Mouse (Mus musculus): ENCODE measurements around the gene Pde3a. TPM values are rescaled to one million over a fixed set of nuclear protein-coding genes. Genes with fewer than 3 reads are reported as not detected.

Gene Pde3a
- polyA plus RNA-seq, 1 experiment from 2014 or later: 2.3 TPM

- Histone ChIP-seq H3K4me2 (ENCODE audit: low read length) (no peak overlapping the region), H3K36me3 (ENCODE audit: control insufficient read depth, insufficient read depth, low read length) (no peaks in the 10 kb centered on the region), H3K27ac (ENCODE audit: low read length) (no peak overlapping the region), H3K9me3 (replicated peaks; ENCODE audit: control insufficient read depth, low read length, poor library complexity, severe bottlenecking) (no peaks in the 10 kb centered on the region), H3K27me3 (ENCODE audit: control insufficient read depth, insufficient read depth, low read depth, low read length) (no peaks in the 10 kb centered on the region), H3K9ac (ENCODE audit: low read depth, low read length) (no peak overlapping the region), H3K4me3 (ENCODE audit: low read depth, low read length) (no peak overlapping the region), H3K4me1 (ENCODE audit: control insufficient read depth, insufficient read depth, low read length) (peaks cover 2% of the 10 kb centered on the region; the same call in 1 of the 2 replicates)
- 71% methylated on average over 3 of the region's 3 CpGs for WGBS
- no peak for ATAC-seq
Observed at GRCm38 (mm10) chr6:141281685-141282084, 32.6 kb downstream of the Pde3a start.

- H3K4me1 ChIP-seq (ENCODE audit: control insufficient read depth, insufficient read depth, low read length): peaks cover 2% of the 10 kb centered on the region; the same call in 1 of the 2 replicates
- no peak overlapping the region for H3K27ac ChIP-seq (ENCODE audit: low read length)
- H3K4me2 ChIP-seq (ENCODE audit: low read length): no peak overlapping the region
- H3K9me3 ChIP-seq (replicated peaks; ENCODE audit: control insufficient read depth, low read length, poor library complexity, severe bottlenecking): no peaks in the 10 kb centered on the region
- no peak overlapping the region for H3K9ac ChIP-seq (ENCODE audit: low read depth, low read length)
- no peaks in the 10 kb centered on the region for H3K27me3 ChIP-seq (ENCODE audit: control insufficient read depth, insufficient read depth, low read depth, low read length)
- no peaks in the 10 kb centered on the region for H3K36me3 ChIP-seq (ENCODE audit: control insufficient read depth, insufficient read depth, low read length)
- H3K4me3 ChIP-seq (ENCODE audit: low read depth, low read length): no peak overlapping the region
- 76% methylated on average over 7 of the region's 7 CpGs for WGBS
- no peak for ATAC-seq
Observed at GRCm38 (mm10) chr6:141282796-141283195, 33.7 kb downstream of the Pde3a start.

GRCm38 (mm10) chr6:141291195-141291594 is 42.1 kb downstream of the Pde3a start:
- ATAC-seq: no peak
- Histone ChIP-seq H3K4me3 (ENCODE audit: low read depth, low read length) (no peak overlapping the region), H3K4me1 (ENCODE audit: control insufficient read depth, insufficient read depth, low read length) (no peaks in the 10 kb centered on the region), H3K9me3 (replicated peaks; ENCODE audit: control insufficient read depth, low read length, poor library complexity, severe bottlenecking) (no peaks in the 10 kb centered on the region), H3K27me3 (ENCODE audit: control insufficient read depth, insufficient read depth, low read depth, low read length) (no peaks in the 10 kb centered on the region), H3K27ac (ENCODE audit: low read length) (no peak overlapping the region), H3K36me3 (ENCODE audit: control insufficient read depth, insufficient read depth, low read length) (no peaks in the 10 kb centered on the region), H3K9ac (ENCODE audit: low read depth, low read length) (no peak overlapping the region), H3K4me2 (ENCODE audit: low read length) (no peak overlapping the region)
- 96% methylated on average over 2 of the region's 2 CpGs for WGBS

GRCm38 (mm10) chr6:141292826-141293459 is 43.9 kb downstream of the Pde3a start:
- 91% methylated on average over 10 of the region's 10 CpGs for WGBS
- H3K4me2 ChIP-seq (ENCODE audit: low read length): no peak overlapping the region
- H3K27ac ChIP-seq (ENCODE audit: low read length): no peak overlapping the region
- no peaks in the 10 kb centered on the region for H3K36me3 ChIP-seq (ENCODE audit: control insufficient read depth, insufficient read depth, low read length)
- no peak overlapping the region for H3K9ac ChIP-seq (ENCODE audit: low read depth, low read length)
- H3K4me1 ChIP-seq (ENCODE audit: control insufficient read depth, insufficient read depth, low read length): no peaks in the 10 kb centered on the region
- no peak for ATAC-seq
- H3K27me3 ChIP-seq (ENCODE audit: control insufficient read depth, insufficient read depth, low read depth, low read length): no peaks in the 10 kb centered on the region
- H3K9me3 ChIP-seq (replicated peaks; ENCODE audit: control insufficient read depth, low read length, poor library complexity, severe bottlenecking): no peaks in the 10 kb centered on the region
- H3K4me3 ChIP-seq (ENCODE audit: low read depth, low read length): no peak overlapping the region

GRCm38 (mm10) chr6:141293460-141293853 is 44.4 kb downstream of the Pde3a start:
- 48% methylated on average over 2 of the region's 2 CpGs for WGBS
- Histone ChIP-seq H3K9ac (ENCODE audit: low read depth, low read length) (no peak overlapping the region), H3K4me1 (ENCODE audit: control insufficient read depth, insufficient read depth, low read length) (no peaks in the 10 kb centered on the region), H3K9me3 (replicated peaks; ENCODE audit: control insufficient read depth, low read length, poor library complexity, severe bottlenecking) (no peaks in the 10 kb centered on the region), H3K27ac (ENCODE audit: low read length) (no peak overlapping the region), H3K36me3 (ENCODE audit: control insufficient read depth, insufficient read depth, low read length) (no peaks in the 10 kb centered on the region), H3K4me3 (ENCODE audit: low read depth, low read length) (no peak overlapping the region), H3K27me3 (ENCODE audit: control insufficient read depth, insufficient read depth, low read depth, low read length) (no peaks in the 10 kb centered on the region), H3K4me2 (ENCODE audit: low read length) (no peak overlapping the region)
- ATAC-seq: no peak

- Histone ChIP-seq H3K27ac (ENCODE audit: low read length) (no peak overlapping the region), H3K4me3 (ENCODE audit: low read depth, low read length) (no peak overlapping the region), H3K36me3 (ENCODE audit: control insufficient read depth, insufficient read depth, low read length) (no peaks in the 10 kb centered on the region), H3K27me3 (ENCODE audit: control insufficient read depth, insufficient read depth, low read depth, low read length) (no peaks in the 10 kb centered on the region), H3K4me1 (ENCODE audit: control insufficient read depth, insufficient read depth, low read length) (no peaks in the 10 kb centered on the region), H3K9me3 (replicated peaks; ENCODE audit: control insufficient read depth, low read length, poor library complexity, severe bottlenecking) (no peaks in the 10 kb centered on the region), H3K4me2 (ENCODE audit: low read length) (no peak overlapping the region), H3K9ac (ENCODE audit: low read depth, low read length) (no peak overlapping the region)
- 88% methylated on average over 3 of the region's 3 CpGs for WGBS
- ATAC-seq: no peak
Observed at GRCm38 (mm10) chr6:141295264-141295663, 46.2 kb downstream of the Pde3a start.

GRCm38 (mm10) chr6:141301750-141302748 is 53.0 kb downstream of the Pde3a start:
- Histone ChIP-seq H3K4me2 (ENCODE audit: low read length) (no peak overlapping the region), H3K27ac (ENCODE audit: low read length) (no peak overlapping the region), H3K27me3 (ENCODE audit: control insufficient read depth, insufficient read depth, low read depth, low read length) (no peaks in the 10 kb centered on the region), H3K4me3 (ENCODE audit: low read depth, low read length) (no peak overlapping the region), H3K36me3 (ENCODE audit: control insufficient read depth, insufficient read depth, low read length) (no peaks in the 10 kb centered on the region), H3K4me1 (ENCODE audit: control insufficient read depth, insufficient read depth, low read length) (no peaks in the 10 kb centered on the region), H3K9me3 (replicated peaks; ENCODE audit: control insufficient read depth, low read length, poor library complexity, severe bottlenecking) (no peaks in the 10 kb centered on the region), H3K9ac (ENCODE audit: low read depth, low read length) (no peak overlapping the region)
- WGBS: 93% methylated on average over 14 of the region's 14 CpGs
- ATAC-seq: no peak

GRCm38 (mm10) chr6:141302842-141303241 is 53.8 kb downstream of the Pde3a start:
- Histone ChIP-seq H3K9ac (ENCODE audit: low read depth, low read length) (no peak overlapping the region), H3K4me1 (ENCODE audit: control insufficient read depth, insufficient read depth, low read length) (no peaks in the 10 kb centered on the region), H3K4me3 (ENCODE audit: low read depth, low read length) (no peak overlapping the region), H3K27ac (ENCODE audit: low read length) (no peak overlapping the region), H3K27me3 (ENCODE audit: control insufficient read depth, insufficient read depth, low read depth, low read length) (no peaks in the 10 kb centered on the region), H3K9me3 (replicated peaks; ENCODE audit: control insufficient read depth, low read length, poor library complexity, severe bottlenecking) (no peaks in the 10 kb centered on the region), H3K4me2 (ENCODE audit: low read length) (no peak overlapping the region), H3K36me3 (ENCODE audit: control insufficient read depth, insufficient read depth, low read length) (no peaks in the 10 kb centered on the region)
- 77% methylated on average over 4 of the region's 4 CpGs for WGBS
- no peak for ATAC-seq

- no peak overlapping the region for H3K4me2 ChIP-seq (ENCODE audit: low read length)
- no peaks in the 10 kb centered on the region for H3K27me3 ChIP-seq (ENCODE audit: control insufficient read depth, insufficient read depth, low read depth, low read length)
- no peak overlapping the region for H3K27ac ChIP-seq (ENCODE audit: low read length)
- H3K36me3 ChIP-seq (ENCODE audit: control insufficient read depth, insufficient read depth, low read length): no peaks in the 10 kb centered on the region
- WGBS: 98% methylated on average over 1 of the region's 1 CpGs
- no peaks in the 10 kb centered on the region for H3K9me3 ChIP-seq (replicated peaks; ENCODE audit: control insufficient read depth, low read length, poor library complexity, severe bottlenecking)
- H3K4me1 ChIP-seq (ENCODE audit: control insufficient read depth, insufficient read depth, low read length): no peaks in the 10 kb centered on the region
- no peak overlapping the region for H3K9ac ChIP-seq (ENCODE audit: low read depth, low read length)
- no peak overlapping the region for H3K4me3 ChIP-seq (ENCODE audit: low read depth, low read length)
- ATAC-seq: no peak
Observed at GRCm38 (mm10) chr6:141307326-141307725, 58.3 kb downstream of the Pde3a start.
